Mouse (Mus musculus) CH12.LX (cell line): ENCODE data around the gene Tmem262. TPM values are rescaled to one million over a fixed set of nuclear protein-coding genes. Genes with fewer than 3 reads are reported as not detected.

Experiments
- DNase-seq: peaks from one replicate; pipeline ENCODE4 v3.0.0-alpha.2; 2013; ENCODE audit errors: extremely low read depth
- H3K27ac ChIP-seq: 2 replicates; pipeline ENCODE4 v1.5.1; 2012; ENCODE audit warnings: low read depth, mild to moderate bottlenecking, control low read depth, moderate library complexity; ENCODE audit not compliant: insufficient read depth
- H3K27me3 ChIP-seq: replicated peaks from 2 replicates; pipeline ENCODE3; 2012; ENCODE audit warnings: inconsistent platforms
- H3K36me3 ChIP-seq, 2 experiments: replicated peaks in 1 of 2; 2 replicates each; pipeline versions ENCODE3 to v1.6.1; 2012; ENCODE audit warnings: inconsistent platforms in 1 of 2, low read length in 1 of 2, mild to moderate bottlenecking in 1 of 2, mixed read lengths in 1 of 2, moderate library complexity in 1 of 2; ENCODE audit not compliant: control insufficient read depth in 1 of 2, insufficient read depth in 1 of 2
- H3K4me1 ChIP-seq, 2 experiments: 2 replicates each; pipeline ENCODE4 v1.6.1; 2012; ENCODE audit warnings: inconsistent platforms in 1 of 2, moderate library complexity in 1 of 2; ENCODE audit not compliant: insufficient read depth in 2 of 2, control insufficient read depth in 1 of 2
- H3K4me2 ChIP-seq: 2 replicates; pipeline ENCODE4 v1.6.1; 2012; ENCODE audit warnings: low read depth, mild to moderate bottlenecking, control low read depth; ENCODE audit not compliant: poor library complexity, insufficient read depth, severe bottlenecking
- H3K4me3 ChIP-seq, 3 experiments: fragments of 150-350 bp in 1 of 3; sonication (generic) in 1 of 3; replicated peaks in 1 of 3; 2 replicates each; pipeline versions ENCODE3 to v1.5.1; 2011 to 2012; ENCODE audit warnings: low read depth in 2 of 3, low read length in 2 of 3, mild to moderate bottlenecking in 2 of 3, moderate library complexity in 2 of 3, control low read depth in 1 of 3, improper control_type of control experiment in 1 of 3, inconsistent platforms in 1 of 3, mixed read lengths in 1 of 3; ENCODE audit not compliant: poor library complexity in 1 of 3
- H3K79me2 ChIP-seq: replicated peaks from 2 replicates; pipeline ENCODE4 v1.6.1; 2012; ENCODE audit warnings: mild to moderate bottlenecking, moderate library complexity; ENCODE audit not compliant: control insufficient read depth, poor library complexity, insufficient read depth, severe bottlenecking; ENCODE audit errors: extremely low read depth
- H3K9ac ChIP-seq: 2 replicates; pipeline ENCODE4 v1.6.1; 2012; ENCODE audit warnings: low read depth, mild to moderate bottlenecking, control low read depth, moderate library complexity; ENCODE audit not compliant: insufficient read depth
- H3K9me3 ChIP-seq: replicated peaks from 2 replicates; pipeline ENCODE3; 2012; ENCODE audit warnings: low read length, inconsistent platforms, mixed read lengths
- CHD2 ChIP-seq: IDR thresholded peaks from 2 replicates; pipeline ENCODE4 v1.6.1; 2011; ENCODE audit warnings: low read length, improper control_type of control experiment
- ELF1 ChIP-seq: IDR thresholded peaks from 2 replicates; pipeline ENCODE4 v1.6.1; 2014; ENCODE audit warnings: low read depth, mild to moderate bottlenecking, inconsistent platforms, low read length, improper control_type of control experiment
- ETS1 ChIP-seq: conservative IDR thresholded peaks from 2 replicates; pipeline ENCODE4 v1.6.1; 2012; ENCODE audit warnings: low read depth, mild to moderate bottlenecking, inconsistent platforms, low read length, improper control_type of control experiment, moderate library complexity
- GABPA ChIP-seq: IDR thresholded peaks from 2 replicates; pipeline ENCODE4 v1.6.1; 2012; ENCODE audit warnings: low read depth, low read length, improper control_type of control experiment, inconsistent platforms; ENCODE audit not compliant: insufficient replicate concordance
- JUN ChIP-seq: IDR thresholded peaks from 2 replicates; pipeline ENCODE4 v1.6.1; 2011; ENCODE audit warnings: low read depth, mild to moderate bottlenecking, low read length, improper control_type of control experiment, moderate library complexity; ENCODE audit not compliant: insufficient read depth
- MAZ ChIP-seq: IDR thresholded peaks from 2 replicates; pipeline ENCODE4 v1.6.1; 2012; ENCODE audit warnings: low read depth, mild to moderate bottlenecking, inconsistent platforms, low read length, improper control_type of control experiment, moderate library complexity
- NRF1 ChIP-seq: IDR thresholded peaks from 2 replicates; pipeline ENCODE4 v1.6.1; 2014; ENCODE audit warnings: low read depth, mild to moderate bottlenecking, inconsistent platforms, low read length, improper control_type of control experiment, moderate library complexity
- RAD21 ChIP-seq: IDR thresholded peaks from 2 replicates; pipeline ENCODE4 v1.6.1; 2011; ENCODE audit warnings: low read depth, mild to moderate bottlenecking, low read length, improper control_type of control experiment, moderate library complexity
- RCOR1 ChIP-seq: conservative IDR thresholded peaks from 2 replicates; pipeline ENCODE4 v1.6.1; 2012; ENCODE audit warnings: low read depth, mild to moderate bottlenecking, inconsistent platforms, low read length, improper control_type of control experiment
- TBP ChIP-seq: conservative IDR thresholded peaks from 2 replicates; pipeline ENCODE4 v1.6.1; 2011; ENCODE audit warnings: low read depth, low read length, improper control_type of control experiment
- ZKSCAN1 ChIP-seq: IDR thresholded peaks from 2 replicates; pipeline ENCODE4 v1.6.1; 2012; ENCODE audit warnings: low read depth, inconsistent platforms, low read length, improper control_type of control experiment, borderline replicate concordance
- ZMIZ1 ChIP-seq: IDR thresholded peaks from 2 replicates; pipeline ENCODE4 v1.6.1; 2012; ENCODE audit warnings: low read depth, mild to moderate bottlenecking, inconsistent platforms, low read length, improper control_type of control experiment
- dilution Hi-C: fragments of 300-500 bp; cut with MboI; formaldehyde crosslinking; loops from 2 replicates; pipeline ENCODE4 v1.14.3; 2020; ENCODE audit warnings: low sequenced_read_pairs; ENCODE audit not compliant: extremely low pct_unique_long_range_greater_than_20kb, extremely low pct_ligation_motif_present
- in situ Hi-C: fragments of 300-500 bp; cut with MboI; formaldehyde crosslinking; loops from 3 replicates; pipeline ENCODE4 v1.14.3; 2019; ENCODE audit warnings: low sequenced_read_pairs, low pct_ligation_motif_present, low pct_unique_long_range_greater_than_20kb, mixed read lengths
- polyA plus RNA-seq: library from polyadenylated mRNA; unstranded; fragments of >175 nt; gene quantifications from 2 replicates; pipeline ENCODE4 v1.2.1, GENCODE M21; 2012; ENCODE audit warnings: low read depth; ENCODE audit not compliant: insufficient read length
- total RNA-seq, 2 experiments: library from RNA; depleted of rRNA; stranded (reverse); fragments of 300-350 nt in 1 of 2; fragments of >200 nt in 1 of 2; gene quantifications; 2 replicates each; pipeline ENCODE4 v1.2.3; 2012 to 2014

The Tmem262 gene
- total and polyA plus RNA-seq, 3 experiments: not detected

DNA sequence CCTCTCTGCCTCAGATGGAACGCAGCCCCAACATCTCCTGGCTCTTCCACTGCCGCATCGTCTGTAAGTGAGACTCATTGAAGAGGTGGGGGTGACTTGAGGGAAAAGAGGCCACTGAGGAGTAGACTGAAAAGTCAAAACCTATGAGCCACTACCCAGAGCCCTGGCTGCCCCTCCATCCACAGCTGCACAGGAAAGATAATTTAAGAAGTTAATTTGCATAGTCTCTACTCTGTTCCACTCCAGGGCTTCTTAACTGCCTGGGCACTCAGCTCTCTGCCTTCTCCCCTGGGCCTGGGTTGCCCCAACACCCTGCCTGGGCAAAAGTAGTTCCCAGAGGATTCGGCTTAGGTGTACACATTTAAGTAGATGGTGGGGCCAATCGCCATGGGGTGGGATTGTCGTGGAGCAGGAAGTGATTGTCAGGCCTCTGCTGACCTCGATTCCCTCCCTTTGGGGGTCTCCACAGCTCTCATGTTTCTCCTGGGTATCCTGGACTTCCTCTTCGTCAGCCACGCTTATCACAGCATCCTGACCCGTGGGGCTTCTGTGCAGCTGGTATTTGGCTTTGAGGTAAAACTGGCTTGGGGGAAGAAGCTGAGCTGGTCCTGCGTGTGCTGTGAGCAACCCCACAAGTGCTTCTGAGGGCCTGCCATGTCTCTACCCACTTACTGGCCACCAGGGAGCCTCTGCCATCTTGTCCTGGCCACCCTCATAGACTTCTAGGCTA is 31.0 kb upstream of the Tmem262 start (continued):
- TF ChIP-seq JUN: no peak
- no peak for TF ChIP-seq RAD21
- no peak for TF ChIP-seq ZKSCAN1
- peak; percentile 59; the same call in 1 of the 2 replicates for TF ChIP-seq MAZ
- TF ChIP-seq CHD2: peak; percentile 33; the same call in 1 of the 2 replicates
- peak; percentile 40; the same call in 1 of the 2 replicates for TF ChIP-seq ELF1
- peak; percentile 81 for TF ChIP-seq TBP
- TF ChIP-seq, all 38 proteins: peak for 15

DNA sequence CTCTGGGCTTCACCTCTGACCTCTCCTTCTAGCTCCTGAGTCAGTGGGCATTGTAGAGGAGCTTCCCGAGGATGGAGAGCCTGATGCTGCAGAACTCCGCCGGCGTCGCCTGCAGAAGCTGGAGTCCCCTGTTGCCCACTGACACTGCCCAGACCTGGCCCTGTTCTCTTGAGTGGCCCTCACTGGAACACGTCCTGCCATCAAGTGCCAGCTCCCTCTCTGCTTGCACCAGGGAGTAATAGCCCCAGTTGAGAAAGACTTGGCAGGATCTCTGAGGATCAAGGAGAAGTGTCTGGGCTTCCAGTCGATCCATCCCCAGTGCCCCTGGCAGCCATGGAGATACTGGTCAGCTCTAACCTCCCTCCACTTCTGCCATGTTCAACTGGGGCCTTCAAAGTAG is 27.3 kb upstream of the Tmem262 start:
- in situ Hi-C loops (no loop called here), dilution Hi-C loops (no loop called here)
- DNase-seq: no peak
- Histone ChIP-seq H3K4me3 (no peak overlapping the region), H3K9ac (no peak overlapping the region), H3K27me3 (no peaks in the 10 kb centered on the region), H3K9me3 (no peaks in the 10 kb centered on the region), H3K4me2 (no peak overlapping the region), H3K79me2 (peaks cover 77% of the 10 kb centered on the region)
- no peak for TF ChIP-seq RCOR1
- 0 out of 2 replicates have a peak, but pooled peaks have one; percentile 0 for TF ChIP-seq ZMIZ1
- TF ChIP-seq, all 38 proteins: peak for 1
- H3K27ac ChIP-seq: peak overlapping the region; percentile 14; the same call in 1 of the 2 replicates
- H3K36me3 ChIP-seq: peaks cover 74 to 84% of the 10 kb centered on the region in 2 experiments
- peaks cover 39 to 80% of the 10 kb centered on the region in 2 experiments for H3K4me1 ChIP-seq

DNA sequence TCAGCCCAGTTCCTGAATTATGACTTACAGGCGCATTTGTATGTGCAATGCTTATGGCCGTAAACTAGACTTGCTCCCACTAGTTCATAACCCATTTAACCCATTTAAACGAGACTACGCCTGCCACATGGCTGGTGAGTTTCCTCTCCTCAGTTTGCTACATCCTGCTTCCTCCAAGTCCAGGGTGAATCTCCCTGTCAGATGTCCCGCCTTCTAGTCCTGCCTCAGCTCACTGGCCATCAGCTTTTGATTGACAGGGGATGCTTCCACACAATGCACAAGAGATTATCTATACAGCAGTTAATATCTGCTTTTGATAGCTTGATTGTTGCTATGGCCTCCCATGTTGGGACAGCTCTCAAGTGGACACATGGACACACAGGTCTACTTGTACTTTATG is 25.5 kb upstream of the Tmem262 start:
- DNase-seq: peak; percentile 55
- TF ChIP-seq NRF1: no peak
- TF ChIP-seq ETS1: no peak
- peak; percentile 37; the same call in 1 of the 2 replicates for TF ChIP-seq ZMIZ1
- no peak for TF ChIP-seq GABPA
- peaks cover 35 to 79% of the 10 kb centered on the region in 2 experiments for H3K4me1 ChIP-seq
- dilution Hi-C loops: no loop called here
- H3K79me2 ChIP-seq: peaks cover 78% of the 10 kb centered on the region
- no peaks in the 10 kb centered on the region for H3K9me3 ChIP-seq
- no peaks in the 10 kb centered on the region for H3K27me3 ChIP-seq
- H3K36me3 ChIP-seq: peaks cover 73 to 81% of the 10 kb centered on the region in 2 experiments
- H3K27ac ChIP-seq: no peak overlapping the region
- no peak overlapping the region for H3K9ac ChIP-seq
- no peak overlapping the region for H3K4me3 ChIP-seq
- no peak overlapping the region for H3K4me2 ChIP-seq
- in situ Hi-C loops: no loop called here
